Mouse (Mus musculus) hindbrain, embryonic 11.5 days (tissue): ENCODE data around the gene Lclat1. TPM values are rescaled to one million over a fixed set of nuclear protein-coding genes. Genes with fewer than 3 reads are reported as not detected.

Source experiments
- ATAC-seq: fragments of 200-750 bp; cut with Nextera tagmentation; 2 replicates; pipeline ENCODE4 v1.8.0; 2017; ENCODE audit warnings: mild to moderate bottlenecking, moderate TSS enrichment, moderate library complexity; ENCODE audit not compliant: low FRiP score
- DNase-seq: peaks from one replicate; pipeline ENCODE4 v3.0.0-alpha.2; 2015; ENCODE audit warnings: low spot score
- H3K27ac ChIP-seq: fragments of 300-500 bp; sonication (generic); 2 replicates; pipeline ENCODE4 v1.5.1; 2014; ENCODE audit warnings: mild to moderate bottlenecking, low read depth, low read length
- H3K27me3 ChIP-seq: fragments of 300-500 bp; sonication (generic); 2 replicates; pipeline ENCODE4 v1.6.1; 2014; ENCODE audit warnings: mild to moderate bottlenecking, low read length, moderate library complexity, mixed read lengths; ENCODE audit not compliant: control insufficient read depth, insufficient read depth
- H3K36me3 ChIP-seq: fragments of 300-500 bp; sonication (generic); 2 replicates; pipeline ENCODE4 v1.6.1; 2014; ENCODE audit warnings: mild to moderate bottlenecking, low read length, moderate library complexity, mixed read lengths; ENCODE audit not compliant: control insufficient read depth, insufficient read depth
- H3K4me1 ChIP-seq: fragments of 300-500 bp; sonication (generic); replicated peaks from 2 replicates; pipeline ENCODE4 v1.6.1; 2014; ENCODE audit warnings: low read length, mixed read lengths; ENCODE audit not compliant: control insufficient read depth, insufficient read depth
- H3K4me2 ChIP-seq: fragments of 300-500 bp; sonication (generic); replicated peaks from 2 replicates; pipeline ENCODE4 v1.6.1; 2014; ENCODE audit warnings: mild to moderate bottlenecking, low read depth, low read length
- H3K4me3 ChIP-seq: fragments of 300-500 bp; sonication (generic); 2 replicates; pipeline ENCODE4 v1.5.1; 2014; ENCODE audit warnings: low read depth, low read length
- H3K9ac ChIP-seq: fragments of 300-500 bp; sonication (generic); 2 replicates; pipeline ENCODE4 v1.6.1; 2014; ENCODE audit warnings: low read depth, low read length
- H3K9me3 ChIP-seq: fragments of 300-500 bp; sonication (generic); 2 replicates; pipeline ENCODE4 v1.6.1; 2016; ENCODE audit warnings: low read length; ENCODE audit not compliant: control insufficient read depth
- WGBS: fragments of 180-500 bp; shearing (Covaris S2); extraction: QIAGEN DNeasy Blood & Tissue Kit; methylation state at CpG from one replicate; pipeline ENCODE4 v1.1.7; 2014; 5-methylcytosine and 5-hydroxymethylcytosine counted together
- polyA plus RNA-seq: library from polyadenylated mRNA; unstranded; fragments of >200 nt; fragmentation: Nextera tagmentation; extraction: Ambion mirVana; gene quantifications from 2 replicates; pipeline ENCODE4 v1.2.1, GENCODE M21; 2014

The Lclat1 gene
- polyA plus RNA-seq, 1 experiment from 2014 or later: 16.7 TPM

GRCm38 (mm10) chr17:73213677-73214076 lies 105.9 kb downstream of the Lclat1 start:
- no peak for ATAC-seq
- WGBS: 79% methylated on average over 2 of the region's 2 CpGs
- Histone ChIP-seq H3K27ac (no peak overlapping the region), H3K9ac (no peak overlapping the region), H3K36me3 (no peaks in the 10 kb centered on the region), H3K4me1 (no peaks in the 10 kb centered on the region), H3K9me3 (no peaks in the 10 kb centered on the region), H3K27me3 (no peaks in the 10 kb centered on the region), H3K4me3 (no peak overlapping the region), H3K4me2 (no peak overlapping the region)
- no peak for DNase-seq

DNA sequence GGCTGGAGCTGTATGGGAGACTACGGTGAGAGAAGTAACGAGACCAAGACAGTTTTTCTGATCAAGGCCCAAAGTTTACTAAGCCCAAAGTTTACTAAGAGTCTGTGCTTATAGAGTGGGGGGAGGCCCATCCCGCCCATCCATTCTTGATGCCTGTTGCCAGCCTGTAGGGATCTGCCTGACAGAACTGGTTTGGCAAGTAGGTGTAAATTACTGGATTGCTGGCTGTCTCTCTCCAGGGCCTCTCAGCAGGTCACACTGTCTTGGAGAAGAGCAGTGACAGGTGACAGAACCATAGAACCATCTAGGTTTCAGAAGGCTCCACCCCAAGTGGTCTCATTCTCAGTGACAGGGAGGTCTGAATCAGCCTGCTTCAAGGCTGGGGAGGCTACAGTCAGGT lies 109.5 kb downstream of the Lclat1 start:
- Histone ChIP-seq H3K9ac (no peak overlapping the region), H3K4me2 (no peak overlapping the region), H3K27me3 (no peaks in the 10 kb centered on the region), H3K36me3 (no peaks in the 10 kb centered on the region), H3K27ac (no peak overlapping the region), H3K9me3 (no peaks in the 10 kb centered on the region), H3K4me1 (no peaks in the 10 kb centered on the region), H3K4me3 (no peak overlapping the region)
- WGBS: 88% methylated on average over 3 of the region's 3 CpGs
- DNase-seq (no peak), ATAC-seq (no peak)

DNA sequence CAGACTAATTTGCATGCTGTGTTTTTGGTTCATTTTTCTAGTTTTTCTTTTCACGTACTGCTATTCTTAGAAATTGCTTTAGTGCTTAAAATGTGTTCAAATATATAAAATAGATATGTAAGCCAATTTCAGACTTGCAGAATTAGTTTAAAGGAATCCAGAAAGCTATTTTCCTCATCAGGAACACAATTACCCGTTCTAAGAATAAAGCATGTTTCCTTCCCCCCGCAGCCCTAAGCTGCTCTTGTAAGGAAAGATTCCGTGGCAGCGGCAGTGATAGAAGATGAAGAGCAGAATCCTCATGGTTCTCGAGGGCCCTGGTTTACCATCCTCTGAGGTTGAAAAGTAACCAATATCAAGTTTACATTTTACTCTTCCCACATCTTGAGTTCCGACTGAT lies 113.0 kb downstream of the Lclat1 start:
- no peaks in the 10 kb centered on the region for H3K36me3 ChIP-seq
- no peaks in the 10 kb centered on the region; the same call in 1 of the 2 replicates for H3K4me1 ChIP-seq
- H3K9me3 ChIP-seq: no peaks in the 10 kb centered on the region
- no peak overlapping the region for H3K27ac ChIP-seq
- WGBS: 80% methylated on average over 7 of the region's 7 CpGs
- DNase-seq: no peak
- H3K27me3 ChIP-seq: no peaks in the 10 kb centered on the region
- no peak overlapping the region for H3K4me2 ChIP-seq
- no peak overlapping the region for H3K4me3 ChIP-seq
- ATAC-seq: no peak
- no peak overlapping the region for H3K9ac ChIP-seq

DNA sequence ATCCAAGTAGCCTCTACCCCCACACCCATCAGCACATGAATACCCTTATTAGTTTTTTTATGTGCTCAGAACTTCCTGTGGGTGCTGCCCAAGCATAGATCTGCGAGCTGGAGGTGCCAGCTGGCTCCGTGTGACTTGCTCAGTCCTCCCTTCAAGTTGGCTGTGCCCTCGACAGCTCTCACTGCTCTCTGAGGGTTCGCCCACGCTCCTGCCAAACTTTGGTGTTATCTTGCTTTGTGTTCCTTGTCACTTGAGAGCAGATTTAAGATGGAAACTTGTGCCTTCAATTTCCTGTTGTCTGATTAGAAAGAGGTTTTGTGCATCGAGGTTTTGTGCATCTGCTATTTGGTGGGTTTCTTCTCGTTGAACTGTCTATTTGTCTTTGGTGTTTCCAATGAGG lies 114.3 kb downstream of the Lclat1 start:
- H3K27ac ChIP-seq: no peak overlapping the region
- ATAC-seq (no peak), DNase-seq (no peak)
- no peak overlapping the region for H3K4me2 ChIP-seq
- no peaks in the 10 kb centered on the region for H3K36me3 ChIP-seq
- 76% methylated on average over 7 of the region's 7 CpGs for WGBS
- H3K27me3 ChIP-seq: no peaks in the 10 kb centered on the region
- no peaks in the 10 kb centered on the region; the same call in 1 of the 2 replicates for H3K4me1 ChIP-seq
- no peaks in the 10 kb centered on the region for H3K9me3 ChIP-seq
- H3K4me3 ChIP-seq: no peak overlapping the region
- H3K9ac ChIP-seq: no peak overlapping the region

DNA sequence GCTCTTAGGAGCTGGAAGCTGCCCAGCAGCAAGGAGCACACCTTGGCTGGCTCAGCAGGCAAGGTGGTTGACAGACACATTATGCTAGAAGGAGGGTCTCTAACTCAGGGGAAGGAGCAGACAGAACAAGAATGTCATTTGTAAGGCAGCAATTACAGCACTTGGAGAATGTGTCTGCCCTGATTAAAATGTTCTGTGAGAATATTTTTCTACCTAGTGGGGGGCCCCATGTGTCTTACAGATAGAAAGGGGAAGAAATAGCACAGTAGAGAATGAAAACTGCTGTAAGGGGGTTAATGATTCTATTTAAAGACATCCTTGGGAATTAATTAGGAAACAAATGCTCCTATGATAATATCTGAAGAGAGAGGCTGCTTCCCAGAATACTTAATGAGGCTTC lies 117.7 kb downstream of the Lclat1 start:
- ATAC-seq (0 out of 2 replicates have a peak, but pooled peaks have one; percentile 25), DNase-seq (peak; percentile 16)

DNA sequence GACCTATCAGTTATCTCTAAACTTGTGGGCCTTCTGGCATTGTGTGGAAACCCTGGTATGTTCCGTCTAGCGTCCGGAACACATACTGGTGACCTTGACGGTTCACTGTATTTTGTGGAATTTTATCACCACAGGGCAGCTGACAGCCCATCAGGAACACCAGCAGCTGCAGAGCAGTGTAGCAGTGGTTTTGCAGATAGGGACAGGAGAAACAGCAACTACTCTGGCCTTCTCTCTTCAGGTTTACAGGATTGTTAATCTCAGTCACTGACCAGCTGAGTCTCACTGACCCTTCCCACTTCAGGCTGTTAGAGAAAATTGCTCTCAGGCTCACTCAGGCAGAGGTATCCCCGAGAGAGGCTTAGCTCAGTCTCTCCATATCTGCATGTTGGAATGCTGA lies 118.2 kb downstream of the Lclat1 start:
- H3K27me3 ChIP-seq: no peaks in the 10 kb centered on the region
- H3K36me3 ChIP-seq: no peaks in the 10 kb centered on the region
- 40% methylated on average over 5 of the region's 5 CpGs for WGBS
- peak; percentile 77 for ATAC-seq
- no peak overlapping the region for H3K9ac ChIP-seq
- peak overlapping the region; percentile 58 for H3K27ac ChIP-seq
- no peak overlapping the region for H3K4me3 ChIP-seq
- no peak overlapping the region for H3K4me2 ChIP-seq
- peak; percentile 25 for DNase-seq
- no peaks in the 10 kb centered on the region for H3K9me3 ChIP-seq
- H3K4me1 ChIP-seq: no peaks in the 10 kb centered on the region; the same call in 1 of the 2 replicates

More for the DNA sequence above, 117.7 kb downstream of the Lclat1 start:
- Histone ChIP-seq H3K36me3 (no peaks in the 10 kb centered on the region), H3K9ac (no peak overlapping the region), H3K27ac (peak overlapping the region; percentile 58), H3K4me2 (no peak overlapping the region), H3K4me1 (no peaks in the 10 kb centered on the region; the same call in 1 of the 2 replicates), H3K9me3 (no peaks in the 10 kb centered on the region), H3K4me3 (no peak overlapping the region), H3K27me3 (no peaks in the 10 kb centered on the region)

DNA sequence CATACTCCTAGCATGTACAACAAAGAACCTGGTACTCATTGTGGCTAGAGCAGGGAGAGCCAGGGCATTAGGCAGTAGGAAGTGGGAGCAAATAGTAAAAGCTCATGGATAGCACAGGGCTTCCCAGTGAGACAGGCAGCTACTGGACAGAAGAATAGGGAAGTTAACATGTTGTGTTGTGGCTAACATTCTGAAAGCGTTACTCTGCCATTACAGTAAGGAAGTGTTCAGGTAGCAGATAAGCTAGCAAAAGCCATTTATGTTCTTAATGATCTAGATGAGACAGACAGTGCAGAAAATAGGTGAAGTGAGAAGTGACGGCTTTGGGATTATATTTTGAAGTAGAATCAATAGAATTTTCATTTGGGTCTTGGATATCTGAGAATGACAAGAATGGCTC lies 118.8 kb downstream of the Lclat1 start:
- ATAC-seq (no peak), DNase-seq (no peak)
- no peak overlapping the region for H3K4me3 ChIP-seq
- no peaks in the 10 kb centered on the region; the same call in 1 of the 2 replicates for H3K4me1 ChIP-seq
- WGBS: 84% methylated on average over 2 of the region's 2 CpGs
- no peak overlapping the region for H3K9ac ChIP-seq
- no peak overlapping the region for H3K4me2 ChIP-seq
- H3K9me3 ChIP-seq: no peaks in the 10 kb centered on the region
- H3K36me3 ChIP-seq: no peaks in the 10 kb centered on the region
- H3K27ac ChIP-seq: peak overlapping the region; percentile 53; the same call in 1 of the 2 replicates
- no peaks in the 10 kb centered on the region for H3K27me3 ChIP-seq

DNA sequence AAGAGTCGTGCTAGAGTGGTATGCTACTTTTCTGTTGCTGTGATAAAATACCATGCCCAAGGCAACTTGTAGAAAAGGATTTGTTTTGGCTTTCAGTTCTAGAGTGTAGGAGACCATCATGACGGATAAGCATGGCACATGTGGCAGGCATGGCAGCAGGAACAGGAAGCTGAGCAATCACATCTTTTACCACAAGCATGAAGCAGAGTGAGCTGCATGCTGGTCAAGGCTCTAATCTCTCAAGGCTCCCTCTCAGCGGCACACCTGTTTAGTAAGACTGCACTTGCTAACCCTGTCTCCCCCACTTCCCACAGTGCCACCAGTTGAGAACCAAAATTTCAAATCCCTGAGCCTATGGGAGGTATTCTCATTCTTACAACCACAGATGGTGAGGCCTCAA lies 119.6 kb downstream of the Lclat1 start:
- no peak overlapping the region for H3K9ac ChIP-seq
- no peak overlapping the region for H3K4me3 ChIP-seq
- ATAC-seq (no peak), DNase-seq (no peak)
- H3K9me3 ChIP-seq: no peaks in the 10 kb centered on the region
- H3K27ac ChIP-seq: no peak overlapping the region
- H3K4me1 ChIP-seq: no peaks in the 10 kb centered on the region; the same call in 1 of the 2 replicates
- no peaks in the 10 kb centered on the region for H3K36me3 ChIP-seq
- H3K27me3 ChIP-seq: no peaks in the 10 kb centered on the region
- 93% methylated on average over 3 of the region's 3 CpGs for WGBS
- H3K4me2 ChIP-seq: no peak overlapping the region

- Histone ChIP-seq H3K27me3 (no peaks in the 10 kb centered on the region), H3K4me2 (no peak overlapping the region), H3K9ac (no peak overlapping the region), H3K4me3 (no peak overlapping the region), H3K27ac (no peak overlapping the region), H3K4me1 (no peaks in the 10 kb centered on the region; the same call in 1 of the 2 replicates), H3K9me3 (no peaks in the 10 kb centered on the region), H3K36me3 (no peaks in the 10 kb centered on the region)
- no peak for ATAC-seq
- 93% methylated on average over 11 of the region's 11 CpGs for WGBS
- no peak for DNase-seq
These were observed 121.8 kb downstream of the Lclat1 start for GRCm38 (mm10) chr17:73229445-73230155.
